In the genomic region with DNA sequence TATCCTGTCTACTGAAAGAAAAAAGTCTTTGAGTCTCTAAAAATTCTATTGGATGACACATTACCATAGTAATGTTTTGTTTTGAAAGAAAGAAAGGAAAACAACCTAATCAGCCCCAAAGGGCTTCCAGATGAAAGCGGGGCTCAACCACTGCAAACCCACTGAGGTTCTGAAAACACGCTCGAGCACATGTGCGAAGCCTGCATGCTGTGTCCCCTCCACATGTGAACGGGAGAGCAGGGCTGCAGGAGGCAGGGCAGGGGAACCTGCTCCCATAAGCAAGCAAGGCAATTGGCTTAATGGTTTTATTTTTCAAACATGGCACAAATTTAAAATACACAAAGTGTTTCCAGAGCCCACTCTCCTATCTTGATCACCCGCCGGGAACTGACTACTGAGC, we compare ENCODE assay signal across 17 mouse cellular contexts. TPM values are rescaled to one million over a fixed set of nuclear protein-coding genes. Genes with fewer than 3 reads are reported as not detected.
DNase-seq lines count a peak whose midpoint lies in the region; ATAC-seq and TF ChIP-seq lines count a peak whose summit lies in the region.
"Had no signal": no experiment of that assay in that cellular context is flagged by ENCODE, and none has a peak within 500 bp of the region (broad histone marks: within the 10 kb centered on the region; RNA-seq: fewer than 3 reads in every experiment).

No protein-coding gene starts in this region.

- TF ChIP-seq EP300 in liver, postnatal 0 days (IDR thresholded peaks at IDR 0.05; ENCODE audit: low read depth), result no peak

- ATAC-seq in liver, postnatal 0 days, result no peak
- no peak for ATAC-seq in hindbrain, embryonic 13.5 days (ENCODE audit: low FRiP score)

- peaks cover 8% of the 10 kb centered on the region for H3K36me3 ChIP-seq in liver, postnatal 0 days (replicated peaks; ENCODE audit: insufficient read depth, low read length)
- peaks cover 13% of the 10 kb centered on the region for H3K36me3 ChIP-seq in hindbrain, embryonic 13.5 days
- H3K36me3 ChIP-seq in small intestine, adult 2 months (ENCODE audit: control insufficient read depth, insufficient read depth, low read length), result peaks cover 22% of the 10 kb centered on the region
- H3K36me3 ChIP-seq: hindbrain, embryonic 15.5 days had no signal

- TF ChIP-seq CTCF in gastrocnemius, adult 2 months (IDR thresholded peaks at IDR 0.05), result no peak
- TF ChIP-seq CTCF in liver, postnatal 0 days (IDR thresholded peaks at IDR 0.05; ENCODE audit: low read depth), result no peak
- TF ChIP-seq CTCF in small intestine, adult 2 months (IDR thresholded peaks at IDR 0.05; ENCODE audit: extremely low read depth, insufficient read length, insufficient replicate concordance, low read depth, low read length), result no peak

- no peak for TF ChIP-seq POLR2A in small intestine, adult 2 months (IDR thresholded peaks at IDR 0.05; ENCODE audit: low read depth, low read length)

- H3K9ac ChIP-seq in liver, postnatal 0 days (replicated peaks), result no peak overlapping the region
- peak overlapping the region; percentile 56; the same call in 1 of the 2 replicates for H3K9ac ChIP-seq in hindbrain, embryonic 13.5 days
- H3K9ac ChIP-seq: hindbrain, embryonic 15.5 days; limb, embryonic 15.5 days had no signal

- peak overlapping the region; percentile 75 for H3K27ac ChIP-seq in gastrocnemius, adult 2 months
- peak overlapping the region; percentile 22; the same call in 1 of the 2 replicates for H3K27ac ChIP-seq in liver, postnatal 0 days (ENCODE audit: low read depth)
- peak overlapping the region; percentile 80 for H3K27ac ChIP-seq in hindbrain, embryonic 13.5 days
- H3K27ac ChIP-seq in small intestine, adult 2 months (ENCODE audit: insufficient read depth, low read depth, low read length), result peak overlapping the region; percentile 83
- H3K27ac ChIP-seq: limb, embryonic 15.5 days had no signal

- DNase-seq in gastrocnemius, adult 2 months, result no peak
- no peak for DNase-seq in gastrocnemius, postnatal 25 days
- DNase-seq in liver, postnatal 0 days, result no peak
- DNase-seq in liver, result no peak
- no peak for DNase-seq in B cell, adult 2 months
- no peak for DNase-seq in gastrocnemius, postnatal 36 days
- DNase-seq: cerebellum, adult 8-10 months; kidney, postnatal 10 days; layer of hippocampus, postnatal 36 days; lung, postnatal 36 days; thymus, postnatal 25 days had no signal

- intact Hi-C loops in gastrocnemius, adult 2 months (cut with DNase I), result loop anchor here (5.0 kb wide), 1 partner anchor 191 kb away; no protein-coding TSS in a partner anchor
- intact Hi-C loops in gastrocnemius, postnatal 36 days (cut with DNase I), result loop anchor here (5.0 kb wide), 1 partner anchor 51 kb away; a partner anchor contains a TSS

- H3K4me3 ChIP-seq in gastrocnemius, adult 2 months, result no peak overlapping the region
- H3K4me3 ChIP-seq in liver, postnatal 0 days (ENCODE audit: low read depth, low read length), result no peak overlapping the region
- no peak overlapping the region for H3K4me3 ChIP-seq in hindbrain, embryonic 13.5 days
- no peak overlapping the region for H3K4me3 ChIP-seq in small intestine, adult 2 months (ENCODE audit: low read depth, low read length)
- H3K4me3 ChIP-seq: hindbrain, embryonic 15.5 days; limb, embryonic 15.5 days; myocyte had no signal

- 77% methylated on average over 7 of the region's 7 CpGs for WGBS in liver, postnatal 0 days (ENCODE audit: insufficient replicate concordance)
- 70% methylated on average over 7 of the region's 7 CpGs for WGBS in hindbrain, embryonic 13.5 days
- WGBS in small intestine, adult 2 months, result 85% methylated on average over 7 of the region's 7 CpGs

- no peaks in the 10 kb centered on the region for H3K9me3 ChIP-seq in liver, postnatal 0 days (ENCODE audit: low read length)
- no peaks in the 10 kb centered on the region for H3K9me3 ChIP-seq in hindbrain, embryonic 13.5 days
- H3K9me3 ChIP-seq: G1E; hindbrain, embryonic 15.5 days; limb, embryonic 15.5 days had no signal

- H3K27me3 ChIP-seq in liver, postnatal 0 days (ENCODE audit: insufficient read depth, low read length), result no peaks in the 10 kb centered on the region
- H3K27me3 ChIP-seq in hindbrain, embryonic 13.5 days, result no peaks in the 10 kb centered on the region
- no peaks in the 10 kb centered on the region for H3K27me3 ChIP-seq in small intestine, adult 2 months (ENCODE audit: control insufficient read depth, insufficient read depth, low read length)
- H3K27me3 ChIP-seq: hindbrain, embryonic 15.5 days; limb, embryonic 15.5 days had no signal

- no peak overlapping the region for H3K4me2 ChIP-seq in liver, postnatal 0 days (ENCODE audit: low read depth, low read length)
- H3K4me2 ChIP-seq in hindbrain, embryonic 13.5 days, result no peak overlapping the region
- H3K4me2 ChIP-seq: hindbrain, embryonic 15.5 days; limb, embryonic 15.5 days had no signal

- no peaks in the 10 kb centered on the region; the same call in 1 of the 2 replicates for H3K4me1 ChIP-seq in liver, postnatal 0 days (ENCODE audit: insufficient read depth)
- peaks cover 58% of the 10 kb centered on the region for H3K4me1 ChIP-seq in hindbrain, embryonic 13.5 days (replicated peaks)
- H3K4me1 ChIP-seq in small intestine, adult 2 months (ENCODE audit: control insufficient read depth, insufficient read depth, insufficient read length, low read length), result peaks cover 7% of the 10 kb centered on the region

RNA-seq across cellular contexts. Expression of a gene that starts 24.2 kb away (rescaled TPM):
- total RNA-seq in gastrocnemius, adult 2 months (2021), result 1 to 10 TPM in 1 of 2 experiments, under 1 TPM in 1; 0.89 to 1.3 TPM
- 1 to 10 TPM in 1 of 2 experiments, under 1 TPM in 1; 0.43 to 1.2 TPM for total RNA-seq in gastrocnemius, postnatal 25 days (2021)
- polyA plus RNA-seq in liver, postnatal 0 days (2015; fragmentation: Nextera tagmentation; extraction: Ambion mirVana), result 18.9 and 21.5 TPM in 2 replicates
- polyA plus RNA-seq in hindbrain, embryonic 13.5 days (2015; fragmentation: Nextera tagmentation; extraction: Ambion mirVana), result 1.7 and 1.9 TPM in 2 replicates
- 31.5 and 52.3 TPM in 2 replicates for polyA plus RNA-seq in small intestine, adult 2 months (2012; rRNA removed)
- total RNA-seq in gastrocnemius, postnatal 36 days (2021), result 1 to 10 TPM; 1.0 to 1.2 TPM
- polyA plus RNA-seq: myocyte had no signal

RNA-seq across cellular contexts. Expression of a gene that starts 51.9 kb away (rescaled TPM):
- total RNA-seq in gastrocnemius, adult 2 months (2021), result 10 to 100 TPM in 1 of 2 experiments, 1 to 10 TPM in 1; 7.8 to 11.8 TPM
- 10 to 100 TPM; 11.9 to 17.1 TPM for total RNA-seq in gastrocnemius, postnatal 25 days (2021)
- polyA plus RNA-seq in liver, postnatal 0 days (2015; fragmentation: Nextera tagmentation; extraction: Ambion mirVana), result 23.6 and 27.6 TPM in 2 replicates
- polyA plus RNA-seq in hindbrain, embryonic 13.5 days (2015; fragmentation: Nextera tagmentation; extraction: Ambion mirVana), result 176 and 190 TPM in 2 replicates
- polyA plus RNA-seq in small intestine, adult 2 months (2012; rRNA removed), result 68.3 and 144 TPM in 2 replicates
- total RNA-seq in gastrocnemius, postnatal 36 days (2021), result 10 to 100 TPM; 10.6 to 14.4 TPM

RNA-seq across cellular contexts. Expression of a gene that starts 56.3 kb away (rescaled TPM):
- 1 to 10 TPM in 1 of 2 experiments, under 1 TPM in 1; 0.46 to 2.4 TPM for total RNA-seq in gastrocnemius, adult 2 months (2021)
- 1 to 10 TPM; 3.0 to 3.6 TPM for total RNA-seq in gastrocnemius, postnatal 25 days (2021)
- 3.2 and 3.4 TPM in 2 replicates for polyA plus RNA-seq in liver, postnatal 0 days (2015; fragmentation: Nextera tagmentation; extraction: Ambion mirVana)
- 8.7 and 10.4 TPM in 2 replicates for polyA plus RNA-seq in hindbrain, embryonic 13.5 days (2015; fragmentation: Nextera tagmentation; extraction: Ambion mirVana)
- 10.1 and 13.5 TPM in 2 replicates for polyA plus RNA-seq in small intestine, adult 2 months (2012; rRNA removed)
- total RNA-seq in gastrocnemius, postnatal 36 days (2021), result 1 to 10 TPM; 2.2 to 2.7 TPM

Comparison
In these comparisons a context has a peak if more than half of its experiments do, and no peak if none do; other contexts are left out.
1. H3K27ac ChIP-seq: peak in every context shown above with its lines; median percentile 83 in small intestine, adult 2 months; 80 in hindbrain, embryonic 13.5 days; 75 in gastrocnemius, adult 2 months; 22 in liver, postnatal 0 days.